Mouse (Mus musculus): ENCODE measurements at regions not wholly inside any gene's neighbourhood (a gene's known extent, or its start where the extent isn't known, plus 50 kb on each side); places are given as distances from the start of the nearest gene placed in this dataset.
A peak's percentile ranks its signal among the peaks of the same experiment; 100 is the strongest.

GRCm38 (mm10) chr12:12548688-12549087 lies 286.7 kb downstream of the Fam49a start:
- Histone ChIP-seq H3K27ac (ENCODE audit: low read length) (no peak overlapping the region), H3K4me2 (ENCODE audit: low read depth, low read length) (no peak overlapping the region), H3K4me1 (ENCODE audit: control insufficient read depth, insufficient read depth, low read length) (no peaks in the 10 kb centered on the region), H3K36me3 (ENCODE audit: control insufficient read depth, insufficient read depth, low read length) (no peaks in the 10 kb centered on the region), H3K9ac (ENCODE audit: low read depth, low read length) (no peak overlapping the region), H3K27me3 (replicated peaks; ENCODE audit: control insufficient read depth, insufficient read depth, low read length) (no peaks in the 10 kb centered on the region), H3K4me3 (ENCODE audit: low read length) (no peak overlapping the region), H3K9me3 (ENCODE audit: control insufficient read depth, low read length) (no peaks in the 10 kb centered on the region)
- ATAC-seq: no peak
- WGBS: 46% methylated on average over 2 of the region's 2 CpGs

- Histone ChIP-seq H3K4me3 (ENCODE audit: low read length) (no peak overlapping the region), H3K36me3 (ENCODE audit: control insufficient read depth, insufficient read depth, low read length) (no peaks in the 10 kb centered on the region), H3K27me3 (replicated peaks; ENCODE audit: control insufficient read depth, insufficient read depth, low read length) (no peaks in the 10 kb centered on the region), H3K4me2 (ENCODE audit: low read depth, low read length) (no peak overlapping the region), H3K4me1 (ENCODE audit: control insufficient read depth, insufficient read depth, low read length) (no peaks in the 10 kb centered on the region), H3K27ac (ENCODE audit: low read length) (no peak overlapping the region), H3K9ac (ENCODE audit: low read depth, low read length) (no peak overlapping the region), H3K9me3 (ENCODE audit: control insufficient read depth, low read length) (no peaks in the 10 kb centered on the region)
- no peak for ATAC-seq
- WGBS: 82% methylated on average over 1 of the region's 1 CpGs
Observed at GRCm38 (mm10) chr12:12547477-12547876, 285.5 kb downstream of the Fam49a start.

GRCm38 (mm10) chr12:12546372-12547031 lies 284.6 kb downstream of the Fam49a start:
- Histone ChIP-seq H3K36me3 (ENCODE audit: control insufficient read depth, insufficient read depth, low read length) (no peaks in the 10 kb centered on the region), H3K27ac (ENCODE audit: low read length) (no peak overlapping the region), H3K9me3 (ENCODE audit: control insufficient read depth, low read length) (no peaks in the 10 kb centered on the region), H3K9ac (ENCODE audit: low read depth, low read length) (no peak overlapping the region), H3K4me1 (ENCODE audit: control insufficient read depth, insufficient read depth, low read length) (0 out of 2 replicates have a peak, but pooled peaks cover 4% of the 10 kb centered on the region), H3K4me2 (ENCODE audit: low read depth, low read length) (no peak overlapping the region), H3K27me3 (replicated peaks; ENCODE audit: control insufficient read depth, insufficient read depth, low read length) (no peaks in the 10 kb centered on the region), H3K4me3 (ENCODE audit: low read length) (no peak overlapping the region)
- ATAC-seq: no peak
- WGBS: 91% methylated on average over 5 of the region's 5 CpGs

- H3K4me3 ChIP-seq (ENCODE audit: low read length): no peak overlapping the region
- no peaks in the 10 kb centered on the region for H3K27me3 ChIP-seq (replicated peaks; ENCODE audit: control insufficient read depth, insufficient read depth, low read length)
- H3K36me3 ChIP-seq (ENCODE audit: control insufficient read depth, insufficient read depth, low read length): no peaks in the 10 kb centered on the region
- no peaks in the 10 kb centered on the region for H3K9me3 ChIP-seq (ENCODE audit: control insufficient read depth, low read length)
- no peak overlapping the region for H3K4me2 ChIP-seq (ENCODE audit: low read depth, low read length)
- WGBS: 45% methylated on average over 13 of the region's 13 CpGs
- H3K9ac ChIP-seq (ENCODE audit: low read depth, low read length): no peak overlapping the region
- peaks cover 14% of the 10 kb centered on the region; the same call in 1 of the 2 replicates for H3K4me1 ChIP-seq (ENCODE audit: control insufficient read depth, insufficient read depth, low read length)
- H3K27ac ChIP-seq (ENCODE audit: low read length): peak overlapping the region; percentile 14; the same call in 1 of the 2 replicates
- ATAC-seq: peak; percentile 78
Observed at GRCm38 (mm10) chr12:12541076-12542070, 279.4 kb downstream of the Fam49a start.

GRCm38 (mm10) chr12:12539291-12539690 lies 277.4 kb downstream of the Fam49a start:
- H3K4me1 ChIP-seq (ENCODE audit: control insufficient read depth, insufficient read depth, low read length): peaks cover 18% of the 10 kb centered on the region
- H3K27me3 ChIP-seq (replicated peaks; ENCODE audit: control insufficient read depth, insufficient read depth, low read length): no peaks in the 10 kb centered on the region
- no peaks in the 10 kb centered on the region for H3K9me3 ChIP-seq (ENCODE audit: control insufficient read depth, low read length)
- no peak for ATAC-seq
- WGBS: 69% methylated on average over 3 of the region's 3 CpGs
- no peak overlapping the region for H3K9ac ChIP-seq (ENCODE audit: low read depth, low read length)
- H3K36me3 ChIP-seq (ENCODE audit: control insufficient read depth, insufficient read depth, low read length): no peaks in the 10 kb centered on the region
- no peak overlapping the region for H3K4me3 ChIP-seq (ENCODE audit: low read length)
- H3K27ac ChIP-seq (ENCODE audit: low read length): no peak overlapping the region
- H3K4me2 ChIP-seq (ENCODE audit: low read depth, low read length): no peak overlapping the region

GRCm38 (mm10) chr12:12534779-12535178 lies 272.8 kb downstream of the Fam49a start:
- Histone ChIP-seq H3K4me1 (ENCODE audit: control insufficient read depth, insufficient read depth, low read length) (peaks cover 5% of the 10 kb centered on the region; the same call in 1 of the 2 replicates), H3K9ac (ENCODE audit: low read depth, low read length) (no peak overlapping the region), H3K4me3 (ENCODE audit: low read length) (no peak overlapping the region), H3K4me2 (ENCODE audit: low read depth, low read length) (no peak overlapping the region), H3K9me3 (ENCODE audit: control insufficient read depth, low read length) (no peaks in the 10 kb centered on the region), H3K27me3 (replicated peaks; ENCODE audit: control insufficient read depth, insufficient read depth, low read length) (no peaks in the 10 kb centered on the region), H3K36me3 (ENCODE audit: control insufficient read depth, insufficient read depth, low read length) (no peaks in the 10 kb centered on the region), H3K27ac (ENCODE audit: low read length) (no peak overlapping the region)
- 0 out of 2 replicates have a peak, but pooled peaks have one; percentile 21 for ATAC-seq
- WGBS: 10% methylated on average over 2 of the region's 2 CpGs

- peak; percentile 83 for ATAC-seq
- Histone ChIP-seq H3K9ac (ENCODE audit: low read depth, low read length) (no peak overlapping the region), H3K4me1 (ENCODE audit: control insufficient read depth, insufficient read depth, low read length) (peaks cover 8% of the 10 kb centered on the region; the same call in 1 of the 2 replicates), H3K4me2 (ENCODE audit: low read depth, low read length) (no peak overlapping the region), H3K27me3 (replicated peaks; ENCODE audit: control insufficient read depth, insufficient read depth, low read length) (no peaks in the 10 kb centered on the region), H3K9me3 (ENCODE audit: control insufficient read depth, low read length) (no peaks in the 10 kb centered on the region), H3K27ac (ENCODE audit: low read length) (no peak overlapping the region), H3K4me3 (ENCODE audit: low read length) (no peak overlapping the region), H3K36me3 (ENCODE audit: control insufficient read depth, insufficient read depth, low read length) (no peaks in the 10 kb centered on the region)
- 51% methylated on average over 6 of the region's 6 CpGs for WGBS
Observed at GRCm38 (mm10) chr12:12530796-12531195, 268.9 kb downstream of the Fam49a start.

- Histone ChIP-seq H3K9ac (ENCODE audit: low read depth, low read length) (no peak overlapping the region), H3K4me1 (ENCODE audit: control insufficient read depth, insufficient read depth, low read length) (peaks cover 3% of the 10 kb centered on the region; the same call in 1 of the 2 replicates), H3K4me2 (ENCODE audit: low read depth, low read length) (no peak overlapping the region), H3K27ac (ENCODE audit: low read length) (no peak overlapping the region), H3K36me3 (ENCODE audit: control insufficient read depth, insufficient read depth, low read length) (no peaks in the 10 kb centered on the region), H3K9me3 (ENCODE audit: control insufficient read depth, low read length) (no peaks in the 10 kb centered on the region), H3K27me3 (replicated peaks; ENCODE audit: control insufficient read depth, insufficient read depth, low read length) (no peaks in the 10 kb centered on the region), H3K4me3 (ENCODE audit: low read length) (no peak overlapping the region)
- 89% methylated on average over 5 of the region's 5 CpGs for WGBS
- ATAC-seq: no peak
Observed at GRCm38 (mm10) chr12:12529541-12529940, 267.6 kb downstream of the Fam49a start.

- H3K9me3 ChIP-seq (ENCODE audit: control insufficient read depth, low read length): no peaks in the 10 kb centered on the region
- H3K27me3 ChIP-seq (replicated peaks; ENCODE audit: control insufficient read depth, insufficient read depth, low read length): no peaks in the 10 kb centered on the region
- H3K27ac ChIP-seq (ENCODE audit: low read length): no peak overlapping the region
- no peaks in the 10 kb centered on the region for H3K36me3 ChIP-seq (ENCODE audit: control insufficient read depth, insufficient read depth, low read length)
- 0 out of 2 replicates have a peak, but pooled peaks have one; percentile 34 for ATAC-seq
- H3K9ac ChIP-seq (ENCODE audit: low read depth, low read length): no peak overlapping the region
- H3K4me2 ChIP-seq (ENCODE audit: low read depth, low read length): no peak overlapping the region
- no peak overlapping the region for H3K4me3 ChIP-seq (ENCODE audit: low read length)
- WGBS: 47% methylated on average over 3 of the region's 3 CpGs
- H3K4me1 ChIP-seq (ENCODE audit: control insufficient read depth, insufficient read depth, low read length): peaks cover 3% of the 10 kb centered on the region; the same call in 1 of the 2 replicates
Observed at GRCm38 (mm10) chr12:12528478-12528981, 266.6 kb downstream of the Fam49a start.

Data from intestine, embryonic 16.5 days (tissue).